Mouse (Mus musculus): Measurements from ENCODE around the gene Trim63.

Trim63 gene

GRCm38 (mm10) chr4:134343071-134344031 lies 28.4 kb downstream of the Trim63 start, which contains the start of gene Slc30a2:
Gene Slc30a2 (plus strand): TSS chr4:134343181.
- no peak for DNase-seq

GRCm38 (mm10) chr4:134344620-134345019 lies 29.7 kb downstream of the Trim63 start:
- DNase-seq, result no peak

- no peak for DNase-seq
Measured at GRCm38 (mm10) chr4:134345802-134346201, 30.9 kb downstream of the Trim63 start.

- no peak for DNase-seq
Measured at GRCm38 (mm10) chr4:134348078-134348477, 33.2 kb downstream of the Trim63 start.

GRCm38 (mm10) chr4:134348545-134348944 lies 33.6 kb downstream of the Trim63 start:
- no peak for DNase-seq

GRCm38 (mm10) chr4:134349829-134350228 lies 34.9 kb downstream of the Trim63 start:
- DNase-seq, result no peak

GRCm38 (mm10) chr4:134350641-134351040 lies 35.7 kb downstream of the Trim63 start:
- DNase-seq, result no peak

- DNase-seq, result no peak
Measured at GRCm38 (mm10) chr4:134351329-134352260, 36.7 kb downstream of the Trim63 start.

GRCm38 (mm10) chr4:134352261-134352707 lies 37.4 kb downstream of the Trim63 start:
- no peak for DNase-seq

GRCm38 (mm10) chr4:134352929-134353328 lies 38.0 kb downstream of the Trim63 start:
- no peak for DNase-seq

- no peak for DNase-seq
Measured at GRCm38 (mm10) chr4:134353527-134354409, 38.8 kb downstream of the Trim63 start.

- DNase-seq, result no peak
Measured at GRCm38 (mm10) chr4:134355841-134356452, 41.0 kb downstream of the Trim63 start.

- peak; percentile 83 for DNase-seq
Measured at GRCm38 (mm10) chr4:134356591-134357460, 41.9 kb downstream of the Trim63 start.

- no peak for DNase-seq
Measured at GRCm38 (mm10) chr4:134357461-134357771, 42.5 kb downstream of the Trim63 start.

- DNase-seq, result no peak
Measured at GRCm38 (mm10) chr4:134359649-134360048, 44.7 kb downstream of the Trim63 start.

- no peak for DNase-seq
Measured at GRCm38 (mm10) chr4:134361215-134361614, 46.3 kb downstream of the Trim63 start.

- no peak for DNase-seq
Measured at GRCm38 (mm10) chr4:134362124-134362523, 47.2 kb downstream of the Trim63 start.

GRCm38 (mm10) chr4:134362586-134362985 lies 47.7 kb downstream of the Trim63 start:
- DNase-seq, result no peak

GRCm38 (mm10) chr4:134365280-134365679 lies 50.4 kb downstream of the Trim63 start:
- DNase-seq, result no peak

GRCm38 (mm10) chr4:134370649-134371221 lies 55.8 kb downstream of the Trim63 start:
- DNase-seq, result peak; percentile 32
